Mouse (Mus musculus): Measurements from ENCODE around the gene Homer3.

DNA sequence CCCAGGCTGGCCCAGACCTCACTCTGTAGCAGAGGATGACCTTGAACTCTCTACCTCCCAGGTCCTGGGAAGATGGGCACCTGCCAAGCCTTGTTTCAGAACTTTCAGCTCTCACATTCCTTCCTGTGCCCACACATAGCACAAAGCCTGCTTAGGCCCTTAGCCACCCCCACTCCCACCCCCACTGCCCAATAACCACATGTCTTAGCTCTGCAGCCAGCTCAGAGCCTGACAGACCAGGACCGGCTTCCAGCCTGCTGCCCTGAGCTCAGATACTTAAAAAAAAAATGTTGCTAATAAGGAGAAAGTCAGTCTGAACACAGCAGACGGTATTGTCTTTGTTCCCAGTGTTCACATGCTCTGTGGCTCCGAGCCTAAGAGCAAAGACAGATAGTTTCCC, 1.6 kb upstream of the Homer3 start:
- no peak for TF ChIP-seq CTCF (IDR thresholded peaks at IDR 0.05; ENCODE audit: borderline replicate concordance, extremely low read depth, insufficient read depth, insufficient read length)
- TF ChIP-seq POLR2A (IDR thresholded peaks at IDR 0.05; ENCODE audit: borderline replicate concordance, extremely low read depth, insufficient read depth, insufficient read length, poor library complexity, severe bottlenecking) = no peak

All from brain, embryonic 14.5 days (tissue).